Mouse (Mus musculus) ovary, adult 18-20 months (tissue): ENCODE results near the gene Epha3.

Experiments
- DNase-seq: peaks from one replicate; pipeline ENCODE4 v3.0.0; 2022; ENCODE audit warnings: low spot score, mixed read lengths

The Epha3 gene

DNA sequence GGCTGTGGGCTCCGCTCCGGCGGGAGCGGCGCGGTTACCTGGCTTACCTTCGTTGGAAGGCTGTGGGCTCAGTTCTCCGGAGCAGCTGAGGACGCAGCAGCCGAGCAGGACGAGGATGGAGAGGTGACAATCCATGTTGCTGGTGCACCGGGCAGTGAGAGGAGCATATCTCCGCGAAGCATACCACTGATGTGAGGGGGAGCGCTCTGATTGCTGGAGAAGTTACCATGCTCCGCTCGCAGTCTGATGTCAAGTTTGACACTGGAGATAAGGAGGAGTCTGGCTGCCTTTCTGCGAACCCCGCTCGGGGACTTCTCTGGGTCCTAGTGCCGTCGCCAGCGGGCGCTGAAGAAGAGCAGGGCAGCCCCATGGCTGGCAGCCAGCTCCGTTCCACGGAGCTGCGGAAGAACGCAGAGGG lies at the start of gene Epha3:
Gene Epha3 (minus strand): TSS at position 263 of the 418 bp plus-strand sequence.
- peak; percentile 60 for DNase-seq

- DNase-seq: no peak
These were observed 39.5 kb upstream of the Epha3 start for GRCm38 (mm10) chr16:63903425-63903824.

DNA sequence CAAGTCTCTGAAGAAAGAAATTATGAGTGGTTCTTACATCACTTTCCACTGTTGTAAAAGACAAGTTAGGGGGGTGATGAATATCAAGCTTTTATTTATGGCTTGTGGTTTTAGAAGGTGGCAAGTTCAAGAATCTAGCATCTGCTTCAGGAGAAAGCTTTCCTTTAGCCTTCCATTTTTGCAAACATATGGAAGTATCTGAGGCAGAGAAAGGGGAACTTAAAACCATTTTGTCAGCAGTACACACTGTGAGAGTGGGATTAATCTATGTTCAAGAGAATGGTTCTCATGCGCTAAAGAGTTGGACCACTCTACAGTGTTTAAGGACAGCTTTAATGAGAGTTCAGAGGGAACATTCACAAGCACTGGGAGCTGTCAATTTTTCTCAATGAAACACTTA lies 17.2 kb upstream of the Epha3 start:
- DNase-seq: no peak

DNA sequence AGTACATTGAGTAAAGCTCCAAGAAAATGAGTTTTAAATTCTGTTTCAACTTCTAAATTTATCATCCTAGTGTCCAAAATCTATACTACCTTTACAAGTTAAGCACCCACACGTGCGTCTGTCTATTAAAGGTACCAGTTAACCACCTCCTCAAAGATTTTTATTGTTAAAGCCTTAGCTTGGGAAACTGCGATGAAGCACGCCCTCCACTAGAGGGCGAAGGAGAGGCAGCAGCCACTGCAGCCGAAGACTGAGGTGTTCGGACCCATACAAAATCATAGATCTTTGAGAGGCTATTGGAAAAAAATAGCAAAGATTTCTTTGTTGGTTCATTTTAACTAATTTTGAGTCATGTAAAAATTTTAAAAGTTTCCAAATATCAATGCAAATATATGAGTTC lies 8.3 kb upstream of the Epha3 start:
- no peak for DNase-seq

GRCm38 (mm10) chr16:63864463-63864976 lies 545 bp upstream of the Epha3 start:
- DNase-seq: no peak

DNA sequence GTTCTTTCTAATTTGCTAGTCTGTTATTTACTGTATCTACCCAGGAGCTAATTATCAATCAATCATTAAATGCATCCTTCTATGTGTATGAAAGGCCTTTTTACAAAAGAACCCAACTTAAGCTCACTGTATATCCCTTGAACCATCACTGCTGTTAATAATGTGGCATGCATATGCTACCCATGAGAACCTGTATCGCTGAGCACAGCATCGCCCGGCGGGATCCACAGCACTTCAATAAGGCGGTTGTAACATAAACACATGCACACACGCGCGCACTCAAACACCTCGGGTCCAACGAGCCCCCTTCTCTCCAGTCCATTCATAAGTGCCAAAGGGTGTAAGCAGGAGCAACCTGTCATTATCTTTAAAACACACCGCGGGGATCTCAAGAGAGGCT lies 794 bp downstream of the Epha3 start:
- no peak for DNase-seq

GRCm38 (mm10) chr16:63857561-63857960 lies 6.4 kb downstream of the Epha3 start:
- no peak for DNase-seq

DNA sequence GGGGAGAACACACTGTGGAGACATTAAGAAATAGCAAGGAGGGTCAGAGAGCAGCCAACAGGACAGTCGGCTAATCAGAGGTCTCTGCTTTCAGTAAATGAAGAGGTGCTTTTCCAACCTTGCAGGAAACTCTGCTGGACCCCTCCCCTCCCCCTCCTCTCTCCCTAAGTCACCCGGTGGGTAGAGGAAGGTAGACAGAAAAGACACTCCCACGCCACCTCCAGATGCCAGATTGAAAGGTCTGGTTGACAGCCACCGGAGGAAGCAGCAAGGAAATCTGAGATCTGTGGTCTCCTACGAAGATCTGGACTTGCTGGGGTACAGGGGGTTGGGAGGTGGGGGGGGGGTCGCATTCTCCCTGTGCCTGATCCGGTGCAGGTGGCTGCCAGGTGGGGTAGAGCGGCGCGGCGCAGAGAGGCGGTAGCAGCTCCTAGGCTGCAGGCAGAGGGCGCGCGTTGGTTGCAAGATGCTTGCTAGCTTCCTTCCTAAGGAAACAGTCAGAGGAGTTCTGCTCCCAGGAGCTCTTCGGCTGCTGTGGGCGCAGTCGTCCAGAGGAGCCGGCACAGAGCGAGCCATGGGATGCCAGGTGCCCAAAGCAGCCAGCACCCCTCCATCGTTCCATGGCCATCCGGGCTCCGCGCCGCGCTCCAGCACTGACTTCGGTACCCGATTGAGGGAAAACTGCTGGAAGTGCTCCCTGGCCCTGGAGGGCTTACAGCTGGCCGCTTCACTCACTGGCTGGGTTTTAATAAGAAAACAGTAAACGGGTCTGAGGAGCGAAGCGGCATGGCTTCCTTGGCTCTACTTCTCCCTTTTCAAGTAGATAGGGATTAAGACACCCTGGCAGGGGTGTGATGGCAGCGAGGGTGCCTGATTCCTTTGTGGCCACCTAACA lies 7.1 kb downstream of the Epha3 start:
- peak; percentile 65 for DNase-seq

DNA sequence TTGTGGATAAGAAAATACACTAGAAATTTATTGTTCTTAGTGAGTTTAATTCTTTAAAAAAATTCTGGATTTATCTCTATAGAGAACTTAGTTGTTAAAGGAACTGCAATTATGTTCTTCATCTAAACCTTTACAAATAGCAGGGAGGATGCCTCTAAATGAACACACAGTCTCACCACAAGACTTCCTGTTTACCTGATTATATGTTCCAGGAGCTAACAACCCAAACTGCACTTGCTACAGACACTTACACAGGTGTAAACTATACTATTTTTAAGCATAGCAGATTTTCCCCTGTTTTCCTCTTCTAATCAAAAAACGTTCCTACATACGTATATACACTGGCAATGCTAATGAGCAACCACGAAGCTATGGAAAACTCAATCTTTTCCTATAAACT lies 13.7 kb downstream of the Epha3 start:
- no peak for DNase-seq

DNA sequence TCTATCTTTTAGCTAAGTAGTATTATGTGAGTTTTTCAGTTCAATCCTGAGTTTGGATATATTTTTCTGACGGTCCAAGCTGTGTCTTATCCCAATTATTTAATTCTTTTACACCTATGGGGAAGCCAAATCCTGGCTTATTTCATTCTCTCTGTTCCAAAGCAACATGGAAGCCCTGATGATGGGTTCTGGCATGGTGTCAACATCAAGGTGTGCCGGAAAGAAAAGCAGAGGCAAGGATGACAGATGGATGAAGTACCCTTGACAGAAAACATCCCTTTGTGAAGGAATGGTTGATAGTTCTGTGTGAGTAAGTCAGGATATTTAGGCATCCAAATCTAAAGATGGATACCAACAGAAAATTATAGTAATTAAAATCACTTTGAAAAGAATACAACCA lies 21.1 kb downstream of the Epha3 start:
- DNase-seq: no peak

DNA sequence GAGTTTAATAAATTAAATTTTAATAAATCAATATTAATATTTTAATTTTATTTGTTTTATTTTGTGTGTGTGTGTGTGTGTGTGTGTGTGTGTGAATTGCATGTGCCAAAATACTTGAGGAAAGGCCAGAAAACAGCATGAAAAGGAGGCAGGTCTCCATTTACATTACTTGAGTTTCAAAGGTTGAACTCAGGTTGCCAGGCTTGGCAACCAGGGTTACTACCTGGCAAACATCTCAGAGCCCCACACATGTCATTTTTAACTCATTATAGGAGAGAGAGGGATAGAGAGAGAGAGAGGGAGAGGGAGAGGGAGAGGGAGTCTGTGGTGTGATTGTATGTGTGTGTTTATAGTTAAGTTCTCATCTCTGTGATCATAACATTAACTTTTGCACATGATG lies 26.5 kb downstream of the Epha3 start:
- DNase-seq: no peak

- no peak for DNase-seq
These were observed 42.8 kb downstream of the Epha3 start for GRCm38 (mm10) chr16:63821164-63821563.

GRCm38 (mm10) chr16:63817606-63818005 lies 46.4 kb downstream of the Epha3 start:
- DNase-seq: no peak

DNA sequence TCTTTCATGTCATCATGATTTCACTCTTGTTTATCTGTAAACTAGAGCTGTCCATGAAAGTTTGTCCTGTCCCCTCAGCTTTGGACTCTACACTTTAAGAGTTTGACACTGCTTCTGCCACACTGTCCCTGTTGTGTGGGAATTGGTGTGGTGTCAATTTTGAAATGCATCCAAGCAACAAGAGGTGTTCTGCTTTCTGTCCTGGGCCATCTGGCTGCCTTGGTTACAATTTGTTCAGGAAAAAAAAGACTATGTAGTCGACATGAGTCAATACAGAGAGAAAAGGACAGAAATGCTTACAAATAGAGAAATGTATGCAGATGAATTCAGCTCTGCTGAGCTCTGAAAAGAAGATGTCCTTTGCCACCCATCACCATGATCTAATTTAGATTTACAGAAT lies 47.3 kb downstream of the Epha3 start:
- no peak for DNase-seq

DNA sequence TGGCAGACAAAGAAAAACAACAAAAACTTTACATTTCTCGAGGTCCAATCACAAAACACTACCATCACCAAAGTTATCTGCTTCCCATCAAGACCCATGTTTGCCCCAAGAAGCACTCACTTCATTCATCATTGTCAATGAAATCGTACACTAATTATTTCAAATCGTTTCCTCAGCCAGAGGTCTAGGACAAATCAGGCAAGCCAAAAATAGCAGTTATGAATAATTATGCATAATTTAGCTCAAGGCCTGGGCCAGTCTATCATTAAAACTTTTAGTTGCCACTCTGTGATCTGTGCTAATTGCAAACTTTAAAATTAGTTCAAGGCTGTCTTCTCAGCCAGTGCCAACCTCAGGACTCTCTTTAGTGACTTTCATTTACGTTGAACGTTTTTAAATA lies 54.1 kb downstream of the Epha3 start:
- no peak for DNase-seq

DNA sequence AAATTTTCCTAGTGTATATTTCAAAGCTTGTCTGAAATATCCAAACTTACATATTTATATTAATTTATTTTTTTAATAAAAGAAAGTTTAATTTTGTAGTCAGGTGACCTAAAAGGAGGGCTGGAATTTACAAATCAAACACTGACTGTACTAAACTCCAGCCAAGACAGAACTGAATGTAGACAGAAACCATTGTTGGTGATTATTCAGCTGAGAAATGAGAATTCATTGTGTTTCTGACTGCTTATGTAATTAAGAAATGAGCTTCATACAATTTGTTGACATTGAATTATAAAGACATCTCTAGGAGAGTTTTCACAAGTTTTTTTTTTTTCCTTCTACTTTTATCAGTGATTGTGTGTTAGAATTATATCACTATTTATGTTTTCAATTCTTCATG lies 55.0 kb downstream of the Epha3 start:
- no peak for DNase-seq

GRCm38 (mm10) chr16:63806437-63807129 lies 57.4 kb downstream of the Epha3 start:
- DNase-seq: no peak

- DNase-seq: no peak
These were observed 58.0 kb downstream of the Epha3 start for GRCm38 (mm10) chr16:63806025-63806424.

DNA sequence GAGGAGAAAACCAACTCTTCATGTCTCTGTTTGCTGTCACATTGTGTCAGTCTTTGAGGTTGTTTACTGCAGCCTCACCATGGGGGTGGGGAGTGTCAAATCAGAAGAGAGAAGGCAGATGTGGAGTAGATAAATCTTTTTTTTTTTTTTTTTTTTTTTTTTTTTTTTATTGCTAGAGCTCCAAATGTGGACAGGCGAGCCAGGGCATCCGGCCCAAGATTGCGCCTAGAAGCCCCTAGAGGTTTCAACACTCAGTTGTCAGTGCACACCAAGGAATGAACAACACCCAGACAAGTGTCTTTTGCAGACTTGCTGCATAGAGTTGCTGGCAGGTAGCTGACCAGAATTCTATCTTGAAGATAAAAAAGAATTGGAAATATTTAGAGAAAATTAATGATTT lies 62.5 kb downstream of the Epha3 start:
- DNase-seq: no peak

DNA sequence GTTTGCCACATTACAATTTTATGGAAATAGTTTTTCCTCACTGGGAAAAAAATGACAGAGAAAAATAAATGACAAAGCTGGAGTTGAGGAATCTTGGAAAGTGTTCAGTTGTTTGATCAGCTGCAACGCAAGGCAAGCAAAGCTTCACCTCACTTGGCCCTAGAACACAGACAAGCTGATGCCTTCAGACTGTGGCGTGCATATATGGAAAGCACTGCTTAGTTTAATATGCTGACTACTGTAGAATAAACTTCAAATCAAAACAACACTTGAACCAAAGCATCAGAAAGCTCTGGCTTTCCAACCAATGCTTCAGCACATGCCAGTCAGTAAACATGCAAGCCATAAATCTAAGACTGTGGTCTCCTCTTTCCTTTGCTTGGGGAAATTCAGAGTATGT lies 65.6 kb downstream of the Epha3 start:
- no peak for DNase-seq

DNA sequence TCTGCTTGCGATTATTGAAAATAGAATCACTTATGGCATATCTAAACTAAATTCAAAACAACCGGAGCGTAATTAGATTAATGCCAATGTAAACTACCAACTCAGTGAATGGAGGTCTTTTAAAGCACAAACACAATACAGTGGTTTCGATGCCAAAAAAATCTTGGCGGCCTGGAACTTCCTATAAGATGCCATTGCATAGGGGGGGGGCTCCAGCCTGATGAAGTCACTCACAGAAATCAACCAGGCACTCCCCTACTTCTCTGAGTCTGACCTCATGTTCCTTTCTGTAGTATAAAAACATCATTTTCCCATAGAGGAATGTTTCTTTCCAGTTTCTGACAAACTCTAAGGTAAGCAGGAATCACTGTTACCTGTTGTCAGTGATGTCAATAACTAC lies 69.7 kb downstream of the Epha3 start:
- no peak for DNase-seq

DNA sequence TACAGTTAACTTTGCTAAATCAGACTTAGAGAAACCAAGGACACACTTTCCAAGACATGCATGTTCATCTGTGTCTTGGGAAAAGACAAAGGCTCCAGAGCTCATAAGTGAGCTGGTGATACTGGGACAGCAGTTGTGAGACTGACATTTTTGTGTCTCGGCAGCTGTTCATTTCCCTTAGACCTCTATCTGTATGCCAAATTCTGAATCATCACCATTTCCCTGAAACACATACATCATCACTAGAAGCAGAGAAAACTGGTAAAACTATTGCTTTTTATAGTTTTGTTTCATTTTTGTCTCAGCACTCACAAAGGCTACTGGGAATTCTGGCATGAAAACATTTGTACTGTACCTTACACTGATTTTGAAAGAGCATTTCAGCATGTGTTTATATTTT lies 70.2 kb downstream of the Epha3 start:
- DNase-seq: no peak

GRCm38 (mm10) chr16:63792084-63792483 lies 71.9 kb downstream of the Epha3 start:
- no peak for DNase-seq
